Mouse (Mus musculus) c-Kit-positive CD71-positive TER-119-negative erythroid progenitor cells, embryonic 14.5 days (primary cell): ENCODE data around the gene Gfer.
"Not testable (repeated sequence)": the region's sequence is repeated elsewhere in the genome, so short reads cannot be mapped to it uniquely, and the experiment has no call there.

ENCODE experiments used
- DNase-seq: peaks from one replicate; pipeline ENCODE4 v3.0.0-alpha.2; 2013; ENCODE audit warnings: low read depth

Gfer gene

GRCm38 (mm10) chr17:24687146-24687595 is 8.8 kb downstream of the Gfer start:
- peak; percentile 46 for DNase-seq

DNA sequence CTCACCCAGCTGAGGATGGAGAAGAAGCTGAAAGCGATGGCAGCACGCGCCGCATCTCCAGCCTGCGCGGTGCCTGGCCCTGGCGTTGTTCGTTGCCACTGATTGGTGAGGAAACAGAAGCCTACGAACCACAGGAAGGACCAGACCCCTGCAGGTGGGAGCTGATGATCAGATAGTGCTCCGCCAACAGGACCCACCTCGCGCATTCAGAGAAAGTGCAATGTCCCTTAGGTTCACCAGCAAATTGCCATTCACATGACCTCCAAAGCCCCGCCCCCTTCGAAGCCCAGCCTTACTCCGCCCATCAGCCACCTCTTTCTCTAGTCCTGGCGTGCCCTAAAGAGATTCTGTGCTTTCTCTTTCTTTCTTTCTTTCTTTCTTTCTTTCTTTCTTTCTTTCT is 9.4 kb downstream of the Gfer start:
- DNase-seq: no peak

DNA sequence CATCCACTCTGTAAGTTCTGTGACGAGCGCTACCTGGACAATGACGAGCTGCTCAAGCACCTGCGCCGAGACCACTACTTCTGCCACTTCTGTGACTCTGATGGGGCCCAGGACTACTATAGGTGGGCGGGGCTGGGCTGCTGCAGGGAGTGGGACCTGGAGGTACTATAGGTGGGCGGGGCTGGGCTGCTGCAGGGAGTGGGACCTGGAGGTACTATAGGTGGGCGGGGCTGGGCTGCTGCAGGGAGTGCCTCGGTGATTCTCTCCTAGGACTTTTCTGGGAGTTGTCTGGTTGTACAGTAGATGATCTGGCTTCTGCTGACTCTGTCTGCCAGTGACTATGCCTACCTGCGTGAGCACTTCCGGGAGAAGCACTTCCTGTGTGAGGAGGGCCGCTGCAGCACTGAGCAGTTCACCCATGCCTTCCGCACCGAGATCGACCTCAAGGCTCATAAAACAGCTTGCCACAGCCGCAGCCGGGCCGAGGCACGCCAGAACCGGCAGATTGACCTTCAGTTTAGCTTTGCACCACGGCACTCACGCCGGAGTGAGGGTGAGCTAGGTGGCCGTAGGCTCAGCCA is 18.4 kb downstream of the Gfer start:
- DNase-seq: no peak

- DNase-seq: no peak
Observed at GRCm38 (mm10) chr17:24676877-24677276, 19.1 kb downstream of the Gfer start.

DNA sequence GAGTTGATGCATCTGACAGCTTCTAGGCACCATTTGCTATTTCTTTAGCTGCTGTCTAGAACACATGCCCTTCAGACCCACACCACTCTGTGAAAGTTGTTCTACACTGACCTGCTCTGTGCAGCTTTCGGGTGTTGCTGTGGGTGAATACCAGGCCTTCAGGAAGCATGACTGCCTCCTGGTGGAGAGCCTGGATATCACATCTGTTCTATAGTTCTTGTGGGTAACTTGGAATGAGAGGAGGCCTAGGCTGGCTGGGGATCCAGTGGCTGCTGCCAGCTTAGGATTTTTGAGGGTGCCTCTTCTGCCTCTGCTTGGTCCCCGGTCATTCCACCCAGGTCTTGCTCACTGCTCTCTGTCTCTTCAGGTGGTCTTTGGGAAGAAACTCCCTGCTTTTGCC is 19.8 kb downstream of the Gfer start:
- DNase-seq: peak; percentile 72

DNA sequence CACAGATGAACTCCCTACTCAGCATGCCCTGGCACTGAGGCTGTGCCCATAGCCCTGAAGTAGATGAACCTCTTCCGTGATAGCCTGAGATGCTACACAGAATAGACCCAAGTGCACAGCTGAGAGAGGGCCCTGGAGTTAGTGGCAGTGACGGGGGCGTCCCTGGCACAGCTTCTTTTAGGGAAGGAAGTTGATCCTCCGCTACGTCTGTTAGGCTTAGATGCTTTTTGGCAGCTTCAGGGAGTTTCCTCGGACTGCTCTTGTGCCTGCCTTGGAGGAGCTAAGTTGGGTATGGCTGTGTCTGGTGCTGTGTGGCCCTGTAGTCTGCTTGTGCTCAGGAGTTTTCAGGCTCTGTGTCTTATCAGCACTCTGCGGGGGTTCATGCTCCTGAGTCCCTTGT is 21.7 kb downstream of the Gfer start:
- DNase-seq: no peak

GRCm38 (mm10) chr17:24672141-24672540 is 23.8 kb downstream of the Gfer start:
- no peak for DNase-seq

DNA sequence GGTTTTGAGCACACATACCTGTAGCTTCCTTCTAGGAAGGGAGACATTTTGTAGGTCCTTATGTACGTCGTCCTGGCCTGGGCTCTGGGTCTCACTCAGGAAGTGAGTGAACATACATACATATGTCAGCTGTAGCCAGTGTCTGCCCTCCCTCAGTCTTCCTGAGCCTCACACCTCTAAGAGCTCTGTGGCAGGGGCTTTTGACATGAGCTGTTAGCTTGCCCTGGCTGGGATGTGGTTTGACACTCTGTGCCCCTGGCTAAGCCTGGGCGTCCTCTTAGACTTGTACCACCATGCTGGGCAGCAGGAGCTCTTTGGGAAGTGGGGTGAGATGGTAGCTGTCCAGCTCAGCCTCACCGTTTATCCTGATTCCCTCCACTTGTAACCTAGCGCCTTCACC is 24.6 kb downstream of the Gfer start:
- DNase-seq: no peak

GRCm38 (mm10) chr17:24670246-24670844 is 25.6 kb downstream of the Gfer start:
- DNase-seq: no peak

- peak; percentile 84 for DNase-seq
Observed at GRCm38 (mm10) chr17:24669545-24670245, 26.3 kb downstream of the Gfer start, which contains the start of gene Zfp598. Zfp598 (plus strand) TSS chr17:24669687.

- not testable (repeated sequence) for DNase-seq
Observed at GRCm38 (mm10) chr17:24669214-24669544, 26.8 kb downstream of the Gfer start.

- DNase-seq: no peak
Observed at GRCm38 (mm10) chr17:24667416-24667815, 28.5 kb downstream of the Gfer start.

- not testable (repeated sequence) for DNase-seq
Observed at GRCm38 (mm10) chr17:24667011-24667410, 28.9 kb downstream of the Gfer start.

GRCm38 (mm10) chr17:24658017-24658758 is 37.8 kb downstream of the Gfer start, which contains the start of gene Npw:
Npw (minus strand) TSS chr17:24658457.
- DNase-seq: no peak

DNA sequence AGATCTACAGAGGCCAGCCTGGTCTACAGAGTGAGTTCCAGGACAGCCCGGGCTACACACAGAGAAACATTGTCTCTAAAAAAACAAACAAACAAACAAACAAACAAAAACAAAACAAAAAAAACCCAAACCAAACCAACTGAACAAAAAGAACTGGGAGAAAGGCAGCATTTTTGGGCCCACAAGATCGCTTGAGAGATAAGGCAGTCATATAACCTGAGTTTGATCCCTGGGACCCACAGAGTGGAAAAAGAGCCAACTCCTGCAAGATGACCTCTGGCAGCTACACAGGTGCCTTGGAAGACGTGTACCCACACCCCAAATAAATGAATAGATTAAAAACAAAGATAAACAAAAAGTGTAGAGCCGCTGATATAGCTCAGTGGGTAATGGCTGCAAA is 41.0 kb downstream of the Gfer start:
- DNase-seq: no peak

DNA sequence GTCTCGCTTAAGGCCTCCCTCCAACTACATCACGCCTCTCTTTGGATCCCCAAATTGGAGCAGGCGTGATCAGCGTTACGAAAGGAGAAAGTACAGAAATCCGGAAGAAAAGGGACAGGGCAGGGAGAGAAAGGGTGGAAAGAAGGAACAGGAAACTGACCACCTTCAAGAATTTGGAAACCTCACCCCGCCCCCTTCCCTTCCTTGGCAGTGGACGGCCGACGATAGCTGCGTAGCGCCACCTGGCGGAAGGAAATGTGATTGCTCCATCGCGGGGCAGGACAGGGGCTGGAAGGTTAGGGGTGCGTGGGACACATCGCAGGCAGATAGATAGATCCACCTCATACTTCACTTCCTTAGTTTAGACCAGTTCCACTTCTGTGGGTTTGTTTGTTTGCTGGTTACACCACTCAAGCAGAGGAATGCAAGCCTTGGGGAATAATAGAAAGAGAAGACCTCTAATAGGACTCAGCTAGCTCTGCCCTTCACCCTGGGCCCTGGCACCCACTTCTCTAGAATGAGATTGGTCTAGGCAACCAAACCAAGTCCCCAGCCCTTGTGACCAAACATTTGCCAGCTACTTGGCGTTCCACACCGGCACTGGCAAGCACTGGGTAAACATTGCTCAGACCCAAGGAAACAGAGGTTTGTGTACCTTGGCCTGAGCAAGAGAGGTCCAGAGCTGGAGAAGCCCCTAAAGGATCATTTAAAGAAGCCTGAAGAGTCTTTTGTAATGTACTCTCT is 41.8 kb downstream of the Gfer start:
- no peak for DNase-seq

DNA sequence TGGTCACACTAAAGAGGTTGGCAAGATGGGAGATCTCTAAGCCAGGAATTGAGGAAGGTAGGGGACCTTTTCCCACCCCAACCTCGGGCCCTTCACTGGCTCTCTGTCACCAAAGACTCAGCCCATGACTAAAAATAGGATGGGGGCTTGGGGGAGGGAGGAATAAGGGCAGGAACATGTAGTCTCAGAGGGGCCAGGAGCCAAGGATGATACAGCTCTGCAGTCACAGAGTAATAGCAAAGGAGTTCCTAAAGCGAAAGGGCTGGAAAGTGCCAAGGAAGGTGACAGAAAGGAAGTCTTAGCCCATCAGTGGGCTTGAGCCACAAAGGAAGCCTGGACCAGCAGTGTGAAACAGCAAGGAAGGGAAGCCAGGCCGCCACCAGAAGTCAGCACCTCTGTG is 44.1 kb downstream of the Gfer start:
- DNase-seq: no peak

GRCm38 (mm10) chr17:24650766-24651165 is 45.2 kb downstream of the Gfer start:
- no peak for DNase-seq

- no peak for DNase-seq
Observed at GRCm38 (mm10) chr17:24650070-24650616, 45.8 kb downstream of the Gfer start, which contains the start of gene Slc9a3r2. Slc9a3r2 (minus strand) TSS chr17:24650327.

GRCm38 (mm10) chr17:24649581-24650069 is 46.3 kb downstream of the Gfer start:
- no peak for DNase-seq

GRCm38 (mm10) chr17:24648731-24649377 is 47.1 kb downstream of the Gfer start:
- no peak for DNase-seq
